Mouse (Mus musculus): ENCODE data around the gene Gp1bb.

DNA sequence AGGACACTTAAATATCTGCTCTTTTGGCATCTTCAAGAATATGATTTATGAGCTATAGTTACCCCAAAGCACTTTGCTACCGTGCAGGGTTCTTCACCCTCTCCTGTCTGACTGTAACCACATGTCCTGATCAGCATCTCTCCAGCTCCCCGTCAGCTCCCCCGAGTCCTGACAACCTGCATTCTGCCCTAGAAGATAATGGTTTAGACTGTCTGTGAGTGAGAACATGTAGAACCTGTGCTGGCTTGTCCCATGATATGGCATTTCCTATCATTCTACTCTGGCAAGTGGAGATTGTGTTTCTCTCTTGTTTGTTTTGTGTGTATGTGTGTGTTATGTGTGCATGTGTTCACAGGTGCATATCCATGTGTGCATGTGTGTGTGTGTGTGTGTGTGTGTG is 24.2 kb downstream of the Gp1bb start:
- no peak for TF ChIP-seq POLR2A (IDR thresholded peaks at IDR 0.05; ENCODE audit: low read depth, low read length)
- TF ChIP-seq ZNF384 (IDR thresholded peaks at IDR 0.05; ENCODE audit: low read depth, low read length), result no peak
- TF ChIP-seq ZC3H11A (IDR thresholded peaks at IDR 0.05; ENCODE audit: low read depth, low read length), result no peak
- no peak for TF ChIP-seq CTCF (conservative IDR thresholded peaks at IDR 0.05 in 1 of 2, IDR thresholded peaks at IDR 0.05 in 1 of 2; ENCODE audit: low read depth in 2 of 2, low read length in 2 of 2)
- TF ChIP-seq ELF1 (IDR thresholded peaks at IDR 0.05; ENCODE audit: low read depth, low read length), result no peak
- TF ChIP-seq EP300 (IDR thresholded peaks at IDR 0.05; ENCODE audit: low read length), result no peak
- no peak for TF ChIP-seq MAFK (IDR thresholded peaks at IDR 0.05; ENCODE audit: insufficient replicate concordance, low read length)
- no peak for TF ChIP-seq TBP (conservative IDR thresholded peaks at IDR 0.05; ENCODE audit: low read depth, low read length)
- no peak for TF ChIP-seq E2F4 (IDR thresholded peaks at IDR 0.05; ENCODE audit: insufficient replicate concordance, low read depth, low read length)
- TF ChIP-seq HCFC1 (IDR thresholded peaks at IDR 0.05; ENCODE audit: low read depth, low read length), result no peak
- no peak for TF ChIP-seq NELFE (IDR thresholded peaks at IDR 0.05; ENCODE audit: low read depth, low read length)
- no peak for TF ChIP-seq TCF12 (IDR thresholded peaks at IDR 0.05; ENCODE audit: low read depth, low read length)
- TF ChIP-seq USF1 (IDR thresholded peaks at IDR 0.05; ENCODE audit: low read depth, low read length), result no peak
- no peak for TF ChIP-seq MAZ (IDR thresholded peaks at IDR 0.05; ENCODE audit: low read depth, low read length)

All from CH12.LX (cell line).